Mouse (Mus musculus) liver, embryonic 13.5 days (tissue): ENCODE measurements around the gene Adra2b. TPM values are rescaled to one million over a fixed set of nuclear protein-coding genes. Genes with fewer than 3 reads are reported as not detected.

Experiments used
- ATAC-seq: fragments of 200-750 bp; cut with Nextera tagmentation; 2 replicates; pipeline ENCODE4 v1.8.0; 2017; ENCODE audit warnings: low read depth, mild to moderate bottlenecking, moderate number of reproducible peaks, moderate library complexity
- DNase-seq: peaks from one replicate; pipeline ENCODE4 v3.0.0; 2022
- H3K27ac ChIP-seq: fragments of 300-500 bp; sonication (generic); 2 replicates; pipeline ENCODE4 v1.5.1; 2015; ENCODE audit warnings: moderate library complexity, mild to moderate bottlenecking, inconsistent platforms
- H3K27me3 ChIP-seq: fragments of 300-500 bp; sonication (generic); 2 replicates; pipeline ENCODE4 v1.6.1; 2015; ENCODE audit warnings: mild to moderate bottlenecking, inconsistent platforms
- H3K36me3 ChIP-seq: fragments of 300-500 bp; sonication (generic); 2 replicates; pipeline ENCODE4 v1.6.1; 2015; ENCODE audit warnings: mild to moderate bottlenecking, inconsistent platforms
- H3K4me1 ChIP-seq: fragments of 300-500 bp; sonication (generic); replicated peaks from 2 replicates; pipeline ENCODE4 v1.6.1; 2015; ENCODE audit warnings: inconsistent platforms
- H3K4me2 ChIP-seq: fragments of 300-500 bp; sonication (generic); 2 replicates; pipeline ENCODE4 v1.6.1; 2015; ENCODE audit warnings: inconsistent platforms, mild to moderate bottlenecking, moderate library complexity
- H3K4me3 ChIP-seq: fragments of 300-500 bp; sonication (generic); replicated peaks from 2 replicates; pipeline ENCODE4 v1.5.1; 2015; ENCODE audit warnings: mild to moderate bottlenecking, inconsistent platforms
- H3K9ac ChIP-seq: fragments of 300-500 bp; sonication (generic); 2 replicates; pipeline ENCODE4 v1.6.1; 2015; ENCODE audit warnings: mild to moderate bottlenecking, inconsistent platforms
- H3K9me3 ChIP-seq: fragments of 300-500 bp; sonication (generic); replicated peaks from 2 replicates; pipeline ENCODE4 v1.6.1; 2016; ENCODE audit warnings: inconsistent platforms
- WGBS: fragments of 180-500 bp; shearing (Covaris S2); methylation state at CpG from one replicate; pipeline ENCODE4 v1.1.7; 2015; ENCODE audit not compliant: insufficient replicate concordance; 5-methylcytosine and 5-hydroxymethylcytosine counted together
- polyA plus RNA-seq: library from polyadenylated mRNA; unstranded; fragments of >200 nt; fragmentation: Nextera tagmentation; extraction: Ambion mirVana; gene quantifications from 2 replicates; pipeline ENCODE4 v1.2.1, GENCODE M21; 2015

Adra2b gene
- polyA plus RNA-seq, 1 experiment from 2014 or later = 29.4 TPM

DNA sequence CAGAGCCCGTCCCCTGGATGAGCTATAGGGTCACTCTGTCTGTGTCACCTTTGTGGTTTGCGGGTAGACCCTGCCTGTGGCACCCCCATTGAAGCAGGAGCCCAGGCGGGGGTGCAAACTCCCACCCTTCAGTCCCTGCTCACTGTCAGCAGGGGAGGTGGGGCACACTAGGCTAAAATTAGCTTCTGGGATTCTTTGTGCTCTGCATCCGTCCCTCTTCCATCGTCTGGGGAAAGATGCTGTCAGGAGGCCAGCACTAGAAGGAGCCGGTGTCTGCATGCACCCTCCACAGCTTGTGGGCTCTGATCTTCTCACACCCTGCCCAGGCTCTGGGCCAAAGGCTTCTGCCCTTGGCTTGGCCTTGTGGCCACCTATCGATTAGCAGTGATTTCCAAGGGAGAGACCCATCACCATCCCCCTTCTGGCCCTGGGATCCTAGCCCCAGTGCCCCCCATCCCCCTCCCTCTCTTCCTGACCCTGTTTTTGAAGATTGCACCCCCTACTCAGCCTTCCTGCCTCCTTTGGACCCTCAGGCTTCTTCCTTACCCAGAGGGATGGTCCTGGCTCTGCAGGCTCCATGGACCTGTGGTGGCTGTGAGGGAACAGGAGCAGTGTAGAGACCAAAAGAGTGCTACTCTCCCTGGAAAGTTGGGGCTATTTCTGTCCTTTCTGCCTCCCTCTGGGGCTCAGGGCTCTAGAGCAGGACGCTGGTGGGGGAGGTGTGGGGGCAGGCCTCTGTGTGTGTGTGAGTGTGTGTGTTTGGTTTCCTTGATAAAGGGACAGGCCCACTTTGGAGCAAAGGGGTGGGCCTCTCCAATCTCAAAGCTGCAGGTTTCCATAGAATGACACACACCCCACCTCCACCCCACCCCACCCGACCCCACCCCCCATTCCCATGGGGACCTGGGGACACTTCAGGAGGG is 7.8 kb downstream of the Adra2b start:
- Histone ChIP-seq H3K36me3 (peaks cover 29% of the 10 kb centered on the region), H3K4me2 (peak overlapping the region; percentile 96), H3K9me3 (no peaks in the 10 kb centered on the region), H3K4me1 (peaks cover 100% of the 10 kb centered on the region), H3K4me3 (peak overlapping the region; percentile 68), H3K27ac (peak overlapping the region; percentile 97), H3K9ac (peak overlapping the region; percentile 92), H3K27me3 (peaks cover 20% of the 10 kb centered on the region)
- 19% methylated on average over 9 of the region's 9 CpGs for WGBS
- peak; percentile 89 for ATAC-seq
- peak; percentile 85 for DNase-seq

- Histone ChIP-seq H3K4me2 (peak overlapping the region; percentile 96), H3K36me3 (peaks cover 24% of the 10 kb centered on the region), H3K9ac (peak overlapping the region; percentile 92), H3K9me3 (no peaks in the 10 kb centered on the region), H3K4me1 (peaks cover 100% of the 10 kb centered on the region), H3K27me3 (peaks cover 14% of the 10 kb centered on the region), H3K27ac (peak overlapping the region; percentile 97), H3K4me3 (peak overlapping the region; percentile 68)
- peak; percentile 77 for ATAC-seq
- peak; percentile 77 for DNase-seq
- 60% methylated on average over 1 of the region's 1 CpGs for WGBS
These were observed 8.5 kb downstream of the Adra2b start for GRCm38 (mm10) chr2:127371484-127371861.

- no peaks in the 10 kb centered on the region for H3K9me3 ChIP-seq
These were observed 9.1 kb downstream of the Adra2b start for GRCm38 (mm10) chr2:127372082-127372481.

DNA sequence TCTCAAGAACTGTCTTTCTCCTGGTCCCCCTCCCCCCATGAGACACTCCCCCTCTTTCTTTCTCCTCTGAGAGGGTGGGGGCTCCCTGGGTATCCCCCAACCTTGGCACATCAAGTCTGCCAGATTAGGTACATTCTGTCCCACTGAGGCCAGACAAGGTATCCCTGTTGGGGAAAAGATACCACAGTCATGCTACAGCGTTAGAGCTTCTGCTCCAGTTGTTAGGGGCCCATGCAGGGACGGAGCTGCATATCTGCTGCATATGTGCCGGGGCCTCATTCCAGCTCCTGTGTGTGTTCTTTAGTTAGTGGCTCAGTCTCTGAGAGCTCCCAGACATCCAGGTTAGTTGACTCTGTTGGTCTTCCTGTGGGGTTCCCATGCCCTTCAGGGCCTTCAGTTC is 11.1 kb downstream of the Adra2b start:
- Histone ChIP-seq H3K9ac (peak overlapping the region; percentile 92), H3K4me1 (peaks cover 100% of the 10 kb centered on the region), H3K4me2 (peak overlapping the region; percentile 74), H3K4me3 (peak overlapping the region; percentile 52), H3K9me3 (no peaks in the 10 kb centered on the region), H3K27me3 (no peaks in the 10 kb centered on the region), H3K36me3 (no peaks in the 10 kb centered on the region), H3K27ac (peak overlapping the region; percentile 97)
- 27% methylated on average over 3 of the region's 3 CpGs for WGBS
- peak; percentile 42 for ATAC-seq
- DNase-seq = peak; percentile 57

More at GRCm38 (mm10) chr2:127372082-127372481, 9.1 kb downstream of the Adra2b start:
- H3K27ac ChIP-seq = peak overlapping the region; percentile 97
- peaks cover 20% of the 10 kb centered on the region for H3K36me3 ChIP-seq
- H3K9ac ChIP-seq = peak overlapping the region; percentile 92
- DNase-seq (peak; percentile 37), ATAC-seq (no peak)
- H3K27me3 ChIP-seq = peaks cover 8% of the 10 kb centered on the region
- peak overlapping the region; percentile 96 for H3K4me2 ChIP-seq
- H3K4me1 ChIP-seq = peaks cover 100% of the 10 kb centered on the region
- WGBS = 50% methylated on average over 2 of the region's 2 CpGs
- H3K4me3 ChIP-seq = peak overlapping the region; percentile 68; the same call in 1 of the 2 replicates

DNA sequence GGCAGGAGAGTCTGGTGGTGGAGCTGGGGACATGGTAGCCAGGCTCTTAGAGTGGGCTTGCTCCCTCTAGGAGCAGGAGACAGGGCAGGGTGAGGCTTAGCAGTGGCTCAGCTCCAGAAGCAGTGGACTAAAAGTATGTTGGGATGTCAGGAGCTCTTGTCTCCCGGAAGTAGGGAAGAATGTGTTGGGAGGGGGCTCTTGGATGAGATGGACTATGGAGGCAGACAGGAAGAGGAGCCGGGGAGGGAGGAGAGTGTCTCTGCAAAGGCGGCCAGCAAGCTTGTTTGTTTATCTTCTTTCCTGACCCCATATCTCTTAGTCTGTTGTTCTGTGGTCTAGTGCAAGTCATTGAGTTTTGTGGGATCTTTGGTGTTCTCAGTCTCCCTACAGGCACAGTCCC is 12.1 kb downstream of the Adra2b start:
- no peaks in the 10 kb centered on the region for H3K27me3 ChIP-seq
- H3K4me2 ChIP-seq = peak overlapping the region; percentile 74
- H3K27ac ChIP-seq = peak overlapping the region; percentile 97
- H3K9ac ChIP-seq = peak overlapping the region; percentile 92
- H3K36me3 ChIP-seq = no peaks in the 10 kb centered on the region
- H3K9me3 ChIP-seq = no peaks in the 10 kb centered on the region
- DNase-seq (peak; percentile 20), ATAC-seq (no peak)
- H3K4me3 ChIP-seq = peak overlapping the region; percentile 52
- peaks cover 98% of the 10 kb centered on the region for H3K4me1 ChIP-seq
- 22% methylated on average over 3 of the region's 3 CpGs for WGBS

DNA sequence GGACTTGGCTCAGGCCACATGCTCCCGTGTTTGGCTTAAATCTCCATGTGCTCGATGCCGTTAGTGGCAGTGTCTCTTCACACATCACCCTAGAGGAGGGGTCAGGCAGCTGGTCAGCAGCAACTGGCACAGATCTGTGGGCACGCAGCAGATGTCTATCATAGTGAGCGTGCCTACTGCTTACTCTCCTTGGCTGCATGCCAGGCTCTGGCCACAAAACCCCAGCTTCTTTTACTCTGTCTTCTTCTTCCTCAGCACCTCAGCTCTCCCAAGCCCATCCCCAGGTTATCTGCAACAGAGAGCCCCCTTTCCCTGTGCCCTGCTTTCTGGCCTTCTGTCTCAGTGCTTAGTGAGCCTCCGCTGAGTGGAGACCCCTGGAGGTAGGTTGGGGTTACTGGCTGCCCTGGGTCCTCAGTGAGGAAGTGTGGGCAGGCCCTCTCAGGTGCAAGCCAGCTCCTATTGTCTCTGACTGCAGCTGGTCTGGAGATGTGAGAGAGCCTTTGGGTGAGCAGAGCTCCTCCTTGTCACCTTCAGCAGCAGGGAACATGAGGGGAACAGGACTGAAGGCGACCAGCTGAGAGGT is 12.8 kb downstream of the Adra2b start:
- peak overlapping the region; percentile 97 for H3K27ac ChIP-seq
- peaks cover 90% of the 10 kb centered on the region for H3K4me1 ChIP-seq
- WGBS = 43% methylated on average over 7 of the region's 7 CpGs
- H3K9ac ChIP-seq = peak overlapping the region; percentile 92
- H3K36me3 ChIP-seq = no peaks in the 10 kb centered on the region
- no peaks in the 10 kb centered on the region for H3K27me3 ChIP-seq
- H3K4me2 ChIP-seq = peak overlapping the region; percentile 74
- ATAC-seq (no peak), DNase-seq (peak; percentile 38)
- peak overlapping the region; percentile 52 for H3K4me3 ChIP-seq
- no peaks in the 10 kb centered on the region for H3K9me3 ChIP-seq

DNA sequence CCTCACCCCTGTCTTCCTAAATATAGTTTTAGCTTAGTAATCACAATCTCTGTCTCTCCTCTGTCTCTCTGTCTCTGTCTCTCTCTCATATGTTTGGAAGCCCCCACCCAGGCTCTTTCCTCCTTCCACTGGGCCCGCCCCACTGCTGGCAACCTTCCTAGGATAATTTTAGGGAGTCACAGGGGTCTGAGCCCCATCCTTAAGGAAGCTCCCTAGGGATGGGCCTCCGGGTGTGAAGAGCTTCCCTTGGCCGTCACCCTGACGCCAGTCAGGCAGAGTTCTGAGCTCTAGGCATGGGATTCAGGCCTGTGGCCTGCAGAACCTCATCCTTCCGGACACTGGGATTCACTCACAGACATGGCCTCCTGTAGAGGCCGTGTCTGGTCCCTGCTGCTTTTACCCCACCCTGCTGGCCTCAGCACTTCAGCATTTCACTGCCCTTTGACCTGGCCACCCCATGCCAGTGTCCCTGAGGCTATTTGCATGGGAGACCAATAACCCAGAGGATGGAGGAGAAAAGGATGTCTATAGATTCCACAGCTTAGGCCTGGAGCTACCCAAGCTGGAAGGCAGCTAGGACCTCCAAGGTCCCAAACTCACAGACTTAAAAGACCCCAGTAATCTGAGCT is 13.5 kb downstream of the Adra2b start:
- H3K4me3 ChIP-seq = peak overlapping the region; percentile 52
- H3K9me3 ChIP-seq = no peaks in the 10 kb centered on the region
- no peak for ATAC-seq
- WGBS = 80% methylated on average over 6 of the region's 6 CpGs
- H3K27ac ChIP-seq = peak overlapping the region; percentile 97
- peak overlapping the region; percentile 74 for H3K4me2 ChIP-seq
- H3K36me3 ChIP-seq = no peaks in the 10 kb centered on the region
- H3K27me3 ChIP-seq = no peaks in the 10 kb centered on the region
- no peak for DNase-seq
- H3K9ac ChIP-seq = peak overlapping the region; percentile 92
- peaks cover 84% of the 10 kb centered on the region for H3K4me1 ChIP-seq

DNA sequence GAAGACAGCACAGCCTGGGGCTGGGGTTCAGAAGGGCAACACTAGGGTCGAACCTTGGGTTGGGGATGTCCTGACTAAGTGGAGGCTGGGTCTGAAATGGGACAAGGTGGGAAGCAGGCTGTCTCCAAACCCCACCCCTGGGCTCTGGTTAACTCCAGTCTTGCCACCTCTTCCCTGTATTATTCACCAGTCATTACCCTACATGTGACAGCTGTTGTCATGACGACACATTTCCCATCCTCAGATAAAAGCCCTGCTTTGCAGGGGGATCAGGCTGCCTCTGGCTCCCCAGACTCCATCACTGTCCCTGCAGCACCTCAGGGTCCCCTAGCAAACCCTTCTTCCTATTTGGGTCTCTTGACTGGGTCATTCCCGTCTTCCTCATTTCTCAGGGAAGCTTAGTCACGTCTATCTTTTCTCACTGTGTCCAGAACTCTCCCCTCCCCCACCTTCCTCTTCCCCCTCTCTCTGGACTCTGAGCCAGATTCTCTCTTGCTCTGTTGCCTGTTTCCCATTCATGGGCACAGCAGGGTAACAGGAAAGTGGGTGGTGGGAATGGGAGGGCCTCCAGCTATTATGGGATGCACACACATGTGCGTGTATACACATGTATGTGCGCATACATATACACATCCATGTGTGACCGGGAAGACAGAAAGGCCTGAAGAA is 15.1 kb downstream of the Adra2b start:
- Histone ChIP-seq H3K9ac (no peak overlapping the region; the same call in 1 of the 2 replicates), H3K27ac (peak overlapping the region; percentile 97; the same call in 1 of the 2 replicates), H3K9me3 (no peaks in the 10 kb centered on the region), H3K4me2 (0 out of 2 replicates have a peak overlapping the region, but pooled peaks have one; percentile 74), H3K36me3 (no peaks in the 10 kb centered on the region), H3K27me3 (no peaks in the 10 kb centered on the region), H3K4me1 (peaks cover 68% of the 10 kb centered on the region), H3K4me3 (no peak overlapping the region)
- WGBS = 59% methylated on average over 7 of the region's 7 CpGs
- DNase-seq (no peak), ATAC-seq (no peak)

DNA sequence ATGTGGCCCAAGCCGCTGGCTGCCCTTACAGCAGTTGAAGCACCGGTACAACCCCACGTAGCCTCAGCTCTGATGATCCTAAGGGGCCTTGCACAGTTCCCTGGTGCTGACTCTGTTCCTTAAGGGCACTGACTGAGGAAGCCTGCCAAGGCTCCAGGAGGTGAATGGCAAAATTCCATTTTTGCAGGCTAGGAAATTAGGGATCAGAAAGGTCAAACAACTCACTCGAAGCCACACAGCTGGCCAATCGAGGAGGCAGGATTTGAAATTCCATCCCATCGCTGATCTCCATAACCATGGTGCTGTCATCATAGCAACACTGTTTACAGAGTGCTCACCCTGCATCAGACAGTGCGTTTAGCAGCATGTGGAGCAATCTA is 15.6 kb downstream of the Adra2b start:
- DNase-seq (no peak), ATAC-seq (no peak)
- peaks cover 63% of the 10 kb centered on the region for H3K4me1 ChIP-seq
- no peak overlapping the region; the same call in 1 of the 2 replicates for H3K9ac ChIP-seq
- no peaks in the 10 kb centered on the region for H3K27me3 ChIP-seq
- H3K4me2 ChIP-seq = no peak overlapping the region
- H3K9me3 ChIP-seq = no peaks in the 10 kb centered on the region
- 73% methylated on average over 7 of the region's 7 CpGs for WGBS
- no peaks in the 10 kb centered on the region for H3K36me3 ChIP-seq
- H3K4me3 ChIP-seq = no peak overlapping the region
- H3K27ac ChIP-seq = peak overlapping the region; percentile 97; the same call in 1 of the 2 replicates

GRCm38 (mm10) chr2:127379250-127379649 is 16.2 kb downstream of the Adra2b start:
- H3K36me3 ChIP-seq = no peaks in the 10 kb centered on the region
- H3K27me3 ChIP-seq = no peaks in the 10 kb centered on the region
- peaks cover 56% of the 10 kb centered on the region for H3K4me1 ChIP-seq
- H3K4me2 ChIP-seq = no peak overlapping the region
- 0 out of 2 replicates have a peak overlapping the region, but pooled peaks have one; percentile 22 for H3K9ac ChIP-seq
- no peaks in the 10 kb centered on the region for H3K9me3 ChIP-seq
- DNase-seq = no peak
- ATAC-seq = no peak
- H3K27ac ChIP-seq = 0 out of 2 replicates have a peak overlapping the region, but pooled peaks have one; percentile 97
- H3K4me3 ChIP-seq = no peak overlapping the region
- 80% methylated on average over 3 of the region's 3 CpGs for WGBS
